ENCODE assay signal across 33 mouse cellular contexts in genomic region chr1:89974541-89974940, GRCm38 (mm10). TPM values are rescaled to one million over a fixed set of nuclear protein-coding genes. Genes with fewer than 3 reads are reported as not detected.
"Had no signal": no experiment of that assay in that cellular context is flagged by ENCODE, and none has a peak within 500 bp of the region (broad histone marks: within the 10 kb centered on the region; RNA-seq: fewer than 3 reads in every experiment).

No protein-coding gene starts in this region.

- H3K4me1 ChIP-seq: heart, embryonic 10.5 days; heart, embryonic 12.5 days; hindbrain, embryonic 12.5 days; intestine, embryonic 15.5 days; limb, embryonic 13.5 days; limb, embryonic 15.5 days; liver, embryonic 12.5 days had no signal

- DNase-seq: gastrocnemius, adult 2 months; gastrocnemius, postnatal 10 days; gastrocnemius, postnatal 25 days; heart, adult 2 months; heart, postnatal 10 days; heart, postnatal 4 days; kidney, adult 18-20 months; kidney, adult 8-10 months; kidney, postnatal 10 days; kidney, postnatal 25 days; kidney, postnatal 4 days; left cerebral cortex, postnatal 4 days had no signal

- ATAC-seq: hindbrain, embryonic 16.5 days; inflammation-experienced regulatory T-cells, adult 6 months; intestine, embryonic 15.5 days; intestine, postnatal 0 days; liver, embryonic 12.5 days had no signal

- H3K4me3 ChIP-seq: gastrocnemius, adult 2 months; heart, adult 2 months; heart, embryonic 10.5 days; heart, embryonic 12.5 days; hindbrain, embryonic 10.5 days; hindbrain, embryonic 12.5 days; intestine, embryonic 15.5 days; layer of hippocampus, adult 2 months; left cerebral cortex, adult 2 months; limb, embryonic 13.5 days; limb, embryonic 15.5 days; liver, embryonic 12.5 days had no signal

- H3K9ac ChIP-seq: heart, embryonic 12.5 days; hindbrain, embryonic 12.5 days; hindbrain, embryonic 14.5 days; intestine, embryonic 15.5 days; limb, embryonic 13.5 days; limb, embryonic 15.5 days; liver, embryonic 12.5 days; liver, embryonic 14.5 days had no signal

- H3K9me3 ChIP-seq: heart, embryonic 10.5 days; heart, embryonic 12.5 days; hindbrain, embryonic 10.5 days; hindbrain, embryonic 12.5 days; intestine, embryonic 15.5 days; limb, embryonic 13.5 days; limb, embryonic 15.5 days; liver, embryonic 12.5 days had no signal

- H3K4me2 ChIP-seq: heart, embryonic 12.5 days; hindbrain, embryonic 12.5 days; hindbrain, embryonic 14.5 days; intestine, embryonic 15.5 days; limb, embryonic 13.5 days; limb, embryonic 15.5 days; liver, embryonic 12.5 days had no signal

- H3K27ac ChIP-seq: gastrocnemius, adult 2 months; heart, adult 2 months; heart, embryonic 10.5 days; hindbrain, embryonic 10.5 days; hindbrain, embryonic 12.5 days; hindbrain, embryonic 14.5 days; intestine, embryonic 15.5 days; layer of hippocampus, adult 2 months; left cerebral cortex, adult 2 months; limb, embryonic 13.5 days; limb, embryonic 15.5 days; liver, embryonic 12.5 days; liver, embryonic 14.5 days had no signal

- H3K36me3 ChIP-seq: heart, embryonic 10.5 days; heart, embryonic 12.5 days; hindbrain, embryonic 10.5 days; hindbrain, embryonic 12.5 days; intestine, embryonic 15.5 days; limb, embryonic 13.5 days; limb, embryonic 15.5 days; liver, embryonic 12.5 days had no signal

RNA-seq across cellular contexts. Expression of gene Asb18, which starts 39.9 kb away (rescaled TPM):
- total RNA-seq: granulocyte monocyte progenitor cell, adult 5-6 weeks; liver, adult 2 months had no signal
- polyA plus RNA-seq: inflammation-experienced regulatory T-cells, adult 6 months; intestine, embryonic 15.5 days; intestine, postnatal 0 days; kidney, embryonic 14.5 days; kidney, embryonic 16.5 days; liver, adult 2 months; liver, embryonic 12.5 days; liver, embryonic 14.5 days had no signal

RNA-seq across cellular contexts. Expression of gene Gbx2, which starts 43.6 kb away (rescaled TPM):
- total RNA-seq: gastrocnemius, postnatal 10 days; gastrocnemius, postnatal 4 days; heart, postnatal 10 days; liver, adult 2 months had no signal
- polyA plus RNA-seq: heart, embryonic 16.5 days; inflammation-experienced regulatory T-cells, adult 6 months; liver, adult 2 months had no signal
